Mouse (Mus musculus) midbrain, embryonic 16.5 days (tissue): ENCODE results near the gene Espnl. TPM values are rescaled to one million over a fixed set of nuclear protein-coding genes. Genes with fewer than 3 reads are reported as not detected.

ENCODE experiments used
- ATAC-seq: fragments of 200-750 bp; cut with Nextera tagmentation; 2 replicates; pipeline ENCODE4 v1.8.0; 2017; ENCODE audit warnings: moderate TSS enrichment
- H3K27ac ChIP-seq: fragments of 300-500 bp; sonication (generic); 2 replicates; pipeline ENCODE4 v1.5.1; 2014; ENCODE audit warnings: mild to moderate bottlenecking, low read length, mixed read lengths
- H3K27me3 ChIP-seq: fragments of 300-500 bp; sonication (generic); 2 replicates; pipeline ENCODE4 v1.6.1; 2014; ENCODE audit warnings: low read depth, low read length, mixed read lengths; ENCODE audit not compliant: control insufficient read depth, insufficient read depth
- H3K36me3 ChIP-seq: fragments of 300-500 bp; sonication (generic); 2 replicates; pipeline ENCODE4 v1.6.1; 2014; ENCODE audit warnings: mild to moderate bottlenecking, low read length, moderate library complexity, mixed read lengths; ENCODE audit not compliant: control insufficient read depth, insufficient read depth
- H3K4me1 ChIP-seq: fragments of 300-500 bp; sonication (generic); 2 replicates; pipeline ENCODE4 v1.6.1; 2014; ENCODE audit warnings: mild to moderate bottlenecking, low read length, mixed read lengths; ENCODE audit not compliant: control insufficient read depth, insufficient read depth
- H3K4me2 ChIP-seq: fragments of 300-500 bp; sonication (generic); 2 replicates; pipeline ENCODE4 v1.6.1; 2014; ENCODE audit warnings: mild to moderate bottlenecking, low read length, mixed read lengths
- H3K4me3 ChIP-seq: fragments of 300-500 bp; sonication (generic); 2 replicates; pipeline ENCODE4 v1.5.1; 2014; ENCODE audit warnings: low read depth, mild to moderate bottlenecking, low read length, moderate library complexity, mixed read lengths
- H3K9ac ChIP-seq: fragments of 300-500 bp; sonication (generic); 2 replicates; pipeline ENCODE4 v1.6.1; 2014; ENCODE audit warnings: low read depth, low read length, mixed read lengths
- H3K9me3 ChIP-seq: fragments of 300-500 bp; sonication (generic); replicated peaks from 2 replicates; pipeline ENCODE4 v1.6.1; 2014; ENCODE audit warnings: mild to moderate bottlenecking, low read length, mixed read lengths; ENCODE audit not compliant: control insufficient read depth, poor library complexity, severe bottlenecking
- WGBS: fragments of 180-500 bp; shearing (Covaris S2); extraction: QIAGEN DNeasy Blood & Tissue Kit; methylation state at CpG from one replicate; pipeline ENCODE4 v1.1.7; 2014; 5-methylcytosine and 5-hydroxymethylcytosine counted together
- polyA plus RNA-seq: library from polyadenylated mRNA; unstranded; fragments of >200 nt; fragmentation: Nextera tagmentation; extraction: Ambion mirVana; gene quantifications from 2 replicates; pipeline ENCODE4 v1.2.1, GENCODE M21; 2015

The Espnl gene
- 0.04 and 0.13 TPM in 2 replicates for polyA plus RNA-seq

GRCm38 (mm10) chr1:91321760-91322438 is at the start of gene Espnl:
Espnl (plus strand) TSS chr1:91322075.
- Histone ChIP-seq H3K27ac (no peak within 1 kb of the TSS), H3K36me3 (no peaks in the 10 kb centered on the region), H3K27me3 (no peaks in the 10 kb centered on the region), H3K4me1 (no peaks in the 10 kb centered on the region), H3K4me3 (no peak within 1 kb of the TSS), H3K9ac (no peak within 1 kb of the TSS), H3K9me3 (no peaks in the 10 kb centered on the region), H3K4me2 (no peak within 1 kb of the TSS)
- ATAC-seq: no peak
- 80% methylated on average over 19 of the region's 19 CpGs for WGBS

GRCm38 (mm10) chr1:91272260-91272659 is 49.6 kb upstream of the Espnl start:
- H3K27ac ChIP-seq: no peak overlapping the region
- no peak overlapping the region for H3K4me3 ChIP-seq
- H3K36me3 ChIP-seq: no peaks in the 10 kb centered on the region
- no peak overlapping the region for H3K9ac ChIP-seq
- no peak for ATAC-seq
- no peaks in the 10 kb centered on the region for H3K9me3 ChIP-seq
- H3K27me3 ChIP-seq: no peaks in the 10 kb centered on the region
- no peak overlapping the region for H3K4me2 ChIP-seq
- no peaks in the 10 kb centered on the region for H3K4me1 ChIP-seq
- 80% methylated on average over 2 of the region's 2 CpGs for WGBS

DNA sequence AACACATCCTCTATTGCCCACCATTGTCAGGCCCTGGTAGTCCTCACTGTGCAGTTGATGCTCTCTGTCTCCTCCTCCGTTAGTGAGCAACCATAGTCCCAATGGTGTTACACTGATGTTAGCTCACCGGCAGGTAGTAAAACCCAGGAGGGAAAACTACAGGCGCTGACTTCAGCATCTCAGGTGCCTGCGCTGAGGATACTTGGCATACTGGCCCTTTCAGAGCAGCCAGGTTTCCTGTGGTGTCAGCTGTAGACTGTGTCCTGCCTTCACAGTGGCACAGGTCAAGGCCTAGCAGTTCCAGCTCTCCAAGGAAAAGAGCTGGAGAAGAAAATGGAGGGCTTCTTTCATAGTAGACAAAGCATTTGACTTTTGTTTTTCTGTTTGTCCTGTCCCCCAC is 45.3 kb upstream of the Espnl start:
- 96% methylated on average over 4 of the region's 4 CpGs for WGBS
- no peaks in the 10 kb centered on the region for H3K9me3 ChIP-seq
- no peaks in the 10 kb centered on the region for H3K27me3 ChIP-seq
- H3K9ac ChIP-seq: no peak overlapping the region
- no peak overlapping the region for H3K4me2 ChIP-seq
- H3K36me3 ChIP-seq: peaks cover 17% of the 10 kb centered on the region
- H3K4me3 ChIP-seq: no peak overlapping the region
- no peaks in the 10 kb centered on the region for H3K4me1 ChIP-seq
- ATAC-seq: no peak
- no peak overlapping the region for H3K27ac ChIP-seq

- no peak overlapping the region for H3K4me2 ChIP-seq
- H3K36me3 ChIP-seq: peaks cover 17% of the 10 kb centered on the region
- no peak for ATAC-seq
- no peaks in the 10 kb centered on the region for H3K27me3 ChIP-seq
- no peak overlapping the region for H3K27ac ChIP-seq
- H3K9me3 ChIP-seq: no peaks in the 10 kb centered on the region
- H3K4me1 ChIP-seq: no peaks in the 10 kb centered on the region
- WGBS: 94% methylated on average over 2 of the region's 2 CpGs
- H3K4me3 ChIP-seq: no peak overlapping the region
- H3K9ac ChIP-seq: no peak overlapping the region
Measured at GRCm38 (mm10) chr1:91277480-91277879, 44.4 kb upstream of the Espnl start.

DNA sequence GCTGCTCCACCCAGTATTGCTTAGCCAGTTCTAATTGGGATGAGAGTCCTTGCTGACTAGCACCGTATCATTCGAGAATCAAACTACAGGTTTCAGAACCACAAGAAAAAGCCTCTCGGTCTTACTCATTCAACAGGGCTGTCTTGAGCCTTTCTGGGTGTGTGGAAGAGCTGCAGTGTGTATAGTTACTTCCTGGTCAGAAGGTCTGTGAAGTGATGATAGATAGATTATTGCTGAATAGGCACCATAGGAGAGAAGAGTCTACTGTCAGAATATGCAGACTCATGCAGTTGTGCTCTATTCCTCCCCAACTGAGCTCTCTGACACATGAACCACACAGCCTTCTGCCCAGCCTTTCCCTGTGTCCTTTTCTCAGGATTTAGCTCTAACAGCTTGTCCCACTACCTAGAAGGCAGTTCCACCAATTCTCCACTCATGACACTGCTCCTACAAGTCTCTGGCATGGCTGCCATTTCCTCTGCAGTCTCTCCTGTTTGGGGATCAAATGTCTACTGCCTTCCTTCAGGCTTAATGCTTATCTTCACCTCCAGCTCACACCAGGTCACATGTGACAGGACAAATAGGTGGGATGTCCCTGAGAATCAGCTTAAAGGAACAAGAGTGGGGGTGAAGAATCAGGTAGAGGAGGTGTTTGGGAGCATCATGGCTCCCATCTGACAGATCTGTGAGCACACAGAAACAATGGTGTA is 43.3 kb upstream of the Espnl start:
- H3K27me3 ChIP-seq: no peaks in the 10 kb centered on the region
- H3K4me1 ChIP-seq: no peaks in the 10 kb centered on the region
- no peak overlapping the region for H3K27ac ChIP-seq
- 97% methylated on average over 3 of the region's 3 CpGs for whole genome bisulfite sequencing
- no peak for ATAC-seq
- H3K9me3 ChIP-seq: no peaks in the 10 kb centered on the region
- no peak overlapping the region for H3K4me2 ChIP-seq
- H3K4me3 ChIP-seq: no peak overlapping the region
- H3K36me3 ChIP-seq: peaks cover 17% of the 10 kb centered on the region
- no peak overlapping the region for H3K9ac ChIP-seq

DNA sequence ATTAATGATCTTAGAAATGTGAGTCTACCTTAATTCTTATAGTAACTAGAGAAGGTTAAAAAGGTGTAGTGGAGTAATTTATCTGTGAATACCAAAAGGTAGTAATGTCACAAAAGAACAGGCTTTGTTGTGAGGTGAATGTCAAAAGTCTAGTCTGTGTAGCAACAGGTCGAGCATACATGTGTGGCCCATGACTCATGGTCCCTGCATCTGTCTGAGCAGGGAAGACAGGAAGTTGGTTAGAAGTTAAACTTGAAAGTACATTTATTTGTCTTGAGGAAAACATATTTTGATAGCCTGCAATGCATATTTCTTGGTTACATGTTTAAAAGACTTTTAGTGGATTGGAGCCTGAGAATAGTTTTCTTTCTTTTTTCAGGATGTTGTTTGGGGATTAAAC is 42.7 kb upstream of the Espnl start:
- no peak overlapping the region for H3K4me3 ChIP-seq
- H3K4me1 ChIP-seq: no peaks in the 10 kb centered on the region
- ATAC-seq: no peak
- peaks cover 17% of the 10 kb centered on the region for H3K36me3 ChIP-seq
- H3K4me2 ChIP-seq: no peak overlapping the region
- no peaks in the 10 kb centered on the region for H3K9me3 ChIP-seq
- H3K27ac ChIP-seq: no peak overlapping the region
- H3K9ac ChIP-seq: no peak overlapping the region
- 87% methylated on average over 1 of the region's 1 CpGs for WGBS
- no peaks in the 10 kb centered on the region for H3K27me3 ChIP-seq

DNA sequence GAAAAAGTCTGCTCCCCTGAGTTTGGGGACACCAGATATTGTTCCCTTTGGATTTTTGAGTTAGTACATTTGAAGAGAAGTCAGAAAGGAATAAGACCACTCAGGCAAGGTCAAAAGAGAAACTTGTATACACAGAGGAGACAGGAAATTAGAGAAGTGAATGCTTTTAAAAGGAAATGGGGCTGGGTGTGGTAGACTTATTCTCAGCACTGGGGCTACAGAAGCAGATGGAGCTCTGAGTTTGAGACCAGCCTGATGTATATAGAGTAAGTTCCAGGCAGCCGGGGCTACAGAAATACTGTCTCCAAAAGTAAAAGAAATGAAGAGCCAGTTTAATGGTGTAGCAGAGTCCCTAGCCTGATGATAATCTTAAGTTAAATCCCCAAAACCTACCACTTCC is 39.3 kb upstream of the Espnl start:
- no peak overlapping the region for H3K9ac ChIP-seq
- WGBS: 94% methylated on average over 1 of the region's 1 CpGs
- no peak overlapping the region for H3K4me2 ChIP-seq
- H3K4me3 ChIP-seq: no peak overlapping the region
- ATAC-seq: no peak
- H3K9me3 ChIP-seq: no peaks in the 10 kb centered on the region
- no peaks in the 10 kb centered on the region for H3K27me3 ChIP-seq
- peaks cover 25% of the 10 kb centered on the region for H3K36me3 ChIP-seq
- H3K4me1 ChIP-seq: no peaks in the 10 kb centered on the region
- H3K27ac ChIP-seq: no peak overlapping the region

DNA sequence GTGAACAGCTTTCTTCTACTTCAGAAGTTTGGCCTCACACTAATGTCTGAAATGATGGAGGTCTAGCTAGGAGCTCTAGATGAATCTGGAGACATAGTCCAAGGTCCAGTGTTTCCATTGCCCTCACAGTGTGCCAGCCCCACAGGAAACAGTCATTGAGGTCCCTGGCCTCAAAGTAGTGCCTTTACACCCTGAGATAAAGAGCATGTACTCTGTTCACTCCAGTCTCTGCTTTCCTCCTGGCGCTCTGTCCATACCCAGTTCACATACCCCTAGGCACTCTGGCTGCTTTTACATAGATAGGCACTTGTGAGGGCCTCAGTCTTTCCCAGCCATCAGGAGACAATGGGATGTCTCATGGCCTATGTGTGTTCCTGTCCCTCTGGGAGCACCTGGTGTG is 32.5 kb upstream of the Espnl start:
- ATAC-seq: no peak
- H3K4me2 ChIP-seq: no peak overlapping the region
- no peaks in the 10 kb centered on the region for H3K4me1 ChIP-seq
- no peak overlapping the region for H3K9ac ChIP-seq
- no peak overlapping the region for H3K4me3 ChIP-seq
- H3K36me3 ChIP-seq: peaks cover 11% of the 10 kb centered on the region
- H3K9me3 ChIP-seq: no peaks in the 10 kb centered on the region
- no peak overlapping the region for H3K27ac ChIP-seq
- no peaks in the 10 kb centered on the region for H3K27me3 ChIP-seq
- WGBS: 97% methylated on average over 1 of the region's 1 CpGs

DNA sequence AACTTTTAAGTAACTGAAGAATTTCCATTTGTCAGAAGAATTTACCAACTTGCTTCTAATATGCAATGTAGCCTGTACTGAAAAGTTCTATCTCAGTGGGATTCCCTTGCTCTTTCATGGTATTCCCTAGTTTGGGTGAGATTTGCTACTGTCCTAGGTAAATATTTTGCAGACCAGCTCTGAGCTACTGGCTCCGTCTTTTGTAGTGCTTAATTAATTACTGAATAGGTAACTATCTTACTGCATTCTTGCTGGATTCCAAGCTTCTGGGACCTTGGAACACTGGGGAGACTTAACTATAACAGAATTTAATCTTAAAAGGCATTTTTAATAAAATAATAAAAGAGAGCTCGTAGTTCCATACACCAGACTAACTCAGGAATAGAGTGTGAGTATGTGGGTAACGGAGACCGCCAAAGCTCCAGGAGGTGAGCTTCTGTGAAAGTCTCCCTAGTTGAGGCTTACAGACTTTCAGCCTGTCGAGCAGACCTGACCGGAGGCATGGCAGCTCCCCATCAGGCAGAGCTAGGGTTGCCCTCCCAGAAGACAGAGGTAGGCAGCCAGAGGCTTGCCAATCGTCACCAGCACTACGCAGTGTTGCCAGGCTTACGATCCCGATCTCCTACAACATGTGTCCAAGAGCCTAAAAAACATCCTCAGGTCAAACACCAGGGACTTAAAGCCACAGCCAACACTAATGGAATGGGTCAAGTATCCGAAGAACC is 29.6 kb upstream of the Espnl start:
- Histone ChIP-seq H3K9me3 (no peaks in the 10 kb centered on the region), H3K4me2 (no peak overlapping the region), H3K4me1 (no peaks in the 10 kb centered on the region), H3K9ac (no peak overlapping the region), H3K4me3 (no peak overlapping the region), H3K27ac (no peak overlapping the region), H3K36me3 (0 out of 2 replicates have a peak, but pooled peaks cover 3% of the 10 kb centered on the region), H3K27me3 (no peaks in the 10 kb centered on the region)
- WGBS: 93% methylated on average over 11 of the region's 11 CpGs
- ATAC-seq: no peak
